Mouse (Mus musculus) neural tube, embryonic 11.5 days (tissue): ENCODE measurements around the gene Aass. TPM values are rescaled to one million over a fixed set of nuclear protein-coding genes. Genes with fewer than 3 reads are reported as not detected.

Experiments used
- polyA plus RNA-seq: library from polyadenylated mRNA; unstranded; fragments of >200 nt; fragmentation: Nextera tagmentation; extraction: Ambion mirVana; gene quantifications from 2 replicates; pipeline ENCODE4 v1.2.1, GENCODE M21; 2014

The Aass gene
- polyA plus RNA-seq, 1 experiment from 2014 or later = 1.1 TPM

Other genes with a start within 250 kb of the Aass start
- not detected in 2 replicates for gene Fezf1, start 115.4 kb upstream of the Aass start, polyA plus RNA-seq